ENCODE assay signal across 11 mouse cellular contexts in genomic region chr1:180567761-180568160, GRCm38 (mm10).
"Had no signal": no experiment of that assay in that cellular context is flagged by ENCODE, and none has a peak within 500 bp of the region (broad histone marks: within the 10 kb centered on the region; RNA-seq: fewer than 3 reads in every experiment).

No protein-coding gene starts in this region.

- H3K27ac ChIP-seq: liver, embryonic 15.5 days had no signal

- H3K36me3 ChIP-seq: liver, embryonic 15.5 days; neural tube, embryonic 13.5 days; stomach, embryonic 15.5 days had no signal

- H3K27me3 ChIP-seq: liver, embryonic 15.5 days; neural tube, embryonic 13.5 days; stomach, embryonic 15.5 days had no signal

- H3K9me3 ChIP-seq: limb, embryonic 10.5 days; liver, embryonic 15.5 days; midbrain, embryonic 12.5 days; neural tube, embryonic 13.5 days; stomach, embryonic 15.5 days had no signal

- H3K9ac ChIP-seq: liver, embryonic 15.5 days; stomach, embryonic 15.5 days had no signal

- DNase-seq: kidney, postnatal 10 days; lung, adult 2 months; lung, postnatal 10 days; right cerebral cortex, postnatal 14 days; thymus, adult 2 months; thymus, postnatal 25 days had no signal
